Mouse (Mus musculus) liver, postnatal 0 days (tissue): ENCODE data around the gene Scn3a.

ENCODE experiments used
- CTCF ChIP-seq: sonication (generic); IDR thresholded peaks from 2 replicates; pipeline ENCODE4 v1.5.1; 2016; ENCODE audit warnings: antibody characterized with exemption, low read depth
- EP300 ChIP-seq: IDR thresholded peaks from 2 replicates; pipeline ENCODE4 v1.6.1; 2016; ENCODE audit warnings: antibody characterized with exemption, low read depth, mild to moderate bottlenecking

DNA sequence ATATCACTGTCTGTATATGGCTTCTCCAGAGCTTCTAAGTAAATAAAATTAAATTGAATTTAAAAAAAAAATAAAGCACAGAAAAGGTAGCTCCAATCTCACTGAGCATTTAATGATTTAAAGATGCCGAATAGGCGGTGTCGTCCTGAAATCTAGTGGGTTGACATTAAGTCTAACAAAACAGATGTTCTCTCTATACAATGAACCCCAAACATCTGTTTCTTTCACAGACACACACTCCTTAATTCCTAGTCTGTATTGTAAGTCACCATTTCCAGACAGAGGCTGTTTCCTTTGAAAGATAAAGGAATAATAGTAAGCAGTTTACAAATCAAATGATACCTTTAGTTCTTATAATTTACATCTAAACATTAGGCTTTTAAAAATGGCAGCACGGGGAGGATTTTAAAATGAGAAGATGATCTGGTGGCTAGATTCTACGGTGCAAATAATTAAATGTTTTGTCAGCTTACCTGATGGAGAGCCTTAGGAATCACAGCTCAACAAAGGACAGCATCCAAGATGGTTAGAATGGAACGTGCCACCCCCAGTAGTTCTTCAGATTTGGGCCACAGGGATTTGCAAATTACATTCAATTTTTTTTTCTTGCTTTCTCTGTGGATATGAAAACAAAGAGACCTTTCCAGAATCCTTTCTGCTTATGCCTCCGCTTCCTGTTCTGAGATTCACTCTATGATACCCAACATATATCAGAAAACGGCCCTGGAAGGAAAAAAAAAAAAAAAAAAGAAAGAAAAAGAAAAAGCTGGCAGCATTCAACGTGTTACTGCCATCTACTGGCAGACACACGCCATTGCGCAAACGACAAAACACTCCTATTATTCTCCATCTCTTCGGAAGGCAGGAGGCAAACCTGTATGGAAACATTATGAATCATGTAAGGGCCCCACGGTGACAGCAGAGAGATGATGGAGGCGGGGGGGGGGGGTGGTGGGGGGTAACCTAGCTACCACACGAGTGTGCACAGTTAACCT lies at the start of gene Scn3a:
- TF ChIP-seq EP300: no peak
- peak; percentile 79 for TF ChIP-seq CTCF
